In the genomic region with DNA sequence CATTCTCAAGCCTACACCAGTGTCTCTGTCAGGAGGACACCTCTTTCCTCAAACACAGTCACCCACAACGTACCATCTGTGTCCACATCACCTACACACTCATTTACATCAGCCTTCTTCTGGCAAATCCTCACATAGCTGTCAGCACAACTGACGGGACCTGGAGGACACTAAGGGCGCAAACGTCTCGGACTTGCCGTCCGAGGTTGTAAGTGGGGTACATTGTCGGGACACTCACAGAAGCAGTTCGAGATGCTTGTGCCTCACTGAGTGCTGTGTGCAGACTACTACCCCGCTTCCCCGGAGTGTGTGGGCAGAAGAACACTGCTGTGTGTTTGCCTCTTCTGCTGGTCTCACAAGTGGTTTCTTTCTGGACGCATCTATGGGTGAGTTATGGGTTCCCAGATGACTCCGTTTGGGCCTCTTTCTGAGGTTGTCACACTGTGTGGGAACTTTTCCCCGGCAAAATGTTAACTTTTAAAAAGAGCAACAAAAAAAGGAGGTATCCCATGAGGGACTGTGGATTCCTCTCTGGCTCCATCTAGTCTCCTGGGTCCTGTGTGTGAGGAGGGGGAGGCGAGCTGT, we compare ENCODE assay signal across 8 mouse cellular contexts. TPM values are rescaled to one million over a fixed set of nuclear protein-coding genes. Genes with fewer than 3 reads are reported as not detected.
DNase-seq lines count a peak whose midpoint lies in the region; ATAC-seq and TF ChIP-seq lines count a peak whose summit lies in the region.

No protein-coding gene starts in this region.

- H3K4me3 ChIP-seq in kidney, adult 2 months (ENCODE audit: insufficient read depth, low read depth, low read length) = peak overlapping the region; percentile 14; the same call in 1 of the 2 replicates
- H3K4me3 ChIP-seq in intestine, postnatal 0 days (ENCODE audit: low read depth, low read length) = no peak overlapping the region
- no peak overlapping the region for H3K4me3 ChIP-seq in lung, adult 2 months (replicated peaks; ENCODE audit: extremely low read depth, low read depth, low read length)

- peaks cover 40% of the 10 kb centered on the region for H3K4me1 ChIP-seq in kidney, adult 2 months (ENCODE audit: control insufficient read depth, insufficient read depth, low read length)
- H3K4me1 ChIP-seq in intestine, postnatal 0 days (replicated peaks; ENCODE audit: control insufficient read depth, insufficient read depth, low read length) = peaks cover 19% of the 10 kb centered on the region
- H3K4me1 ChIP-seq in lung, adult 2 months (ENCODE audit: control insufficient read depth, insufficient read depth, low read length) = peaks cover 5% of the 10 kb centered on the region

- no peaks in the 10 kb centered on the region for H3K36me3 ChIP-seq in kidney, adult 2 months (ENCODE audit: control insufficient read depth, insufficient read depth, low read length)
- H3K36me3 ChIP-seq in intestine, postnatal 0 days (ENCODE audit: control insufficient read depth, insufficient read depth) = no peaks in the 10 kb centered on the region; the same call in 1 of the 2 replicates

- TF ChIP-seq CTCF in kidney, adult 2 months (conservative IDR thresholded peaks at IDR 0.05; ENCODE audit: insufficient read depth, insufficient read length, low read depth, low read length) = no peak
- TF ChIP-seq CTCF in intestine, postnatal 0 days (IDR thresholded peaks at IDR 0.05; ENCODE audit: low read depth) = no peak
- no peak for TF ChIP-seq CTCF in lung, adult 2 months (IDR thresholded peaks at IDR 0.05; ENCODE audit: insufficient read depth, low read length)

- H3K9me3 ChIP-seq in intestine, postnatal 0 days (ENCODE audit: control insufficient read depth) = no peaks in the 10 kb centered on the region

- H3K4me2 ChIP-seq in intestine, postnatal 0 days (replicated peaks; ENCODE audit: low read depth) = peak overlapping the region; percentile 51

- no peak for DNase-seq in kidney, adult 2 months
- no peak for DNase-seq in kidney, postnatal 10 days
- DNase-seq in right cerebral cortex, postnatal 25 days = peak; percentile 51
- no peak for DNase-seq in right cerebral cortex, postnatal 10 days (ENCODE audit: low spot score in 2 of 2)
- no peak for DNase-seq in thymus, postnatal 25 days
- DNase-seq in lung, adult 2 months = no peak

- TF ChIP-seq POLR2A in kidney, adult 2 months (IDR thresholded peaks at IDR 0.05; ENCODE audit: low read depth, low read length) = no peak
- no peak for TF ChIP-seq POLR2A in lung, adult 2 months (IDR thresholded peaks at IDR 0.05; ENCODE audit: borderline replicate concordance, extremely low read depth, low read depth, low read length)

- peak overlapping the region; percentile 57 for H3K27ac ChIP-seq in kidney, adult 2 months (ENCODE audit: insufficient read depth, low read depth, low read length)
- H3K27ac ChIP-seq in intestine, postnatal 0 days (ENCODE audit: low read depth, low read length) = peak overlapping the region; percentile 60

- H3K27me3 ChIP-seq in kidney, adult 2 months (replicated peaks; ENCODE audit: control insufficient read depth, insufficient read depth, low read length) = no peaks in the 10 kb centered on the region
- H3K27me3 ChIP-seq in intestine, postnatal 0 days (replicated peaks; ENCODE audit: control insufficient read depth, insufficient read depth, low read length) = no peaks in the 10 kb centered on the region

- ATAC-seq in intestine, postnatal 0 days = no peak
- no peak for ATAC-seq in erythroid progenitor cell, adult 5-6 weeks (replicated peaks; ENCODE audit: low FRiP score, poor library complexity, severe bottlenecking)

- 0 out of 2 replicates have a peak overlapping the region, but pooled peaks have one; percentile 26 for H3K9ac ChIP-seq in intestine, postnatal 0 days (ENCODE audit: low read depth, low read length)

- WGBS in kidney, adult 2 months = 57% methylated on average over 15 of the region's 15 CpGs
- WGBS in intestine, postnatal 0 days = 45% methylated on average over 15 of the region's 15 CpGs
- 67% methylated on average over 15 of the region's 15 CpGs for WGBS in lung, adult 2 months

RNA-seq across cellular contexts. Expression of a gene that starts 15.2 kb away (rescaled TPM):
- 57.9 and 67.6 TPM in 2 replicates for polyA plus RNA-seq in kidney, adult 2 months (2012; rRNA removed)
- polyA plus RNA-seq in intestine, postnatal 0 days (2015; fragmentation: Nextera tagmentation; extraction: Ambion mirVana) = 5.7 and 7.5 TPM in 2 replicates
- 1.8 and 4.6 TPM in 2 replicates for total RNA-seq in erythroid progenitor cell, adult 5-6 weeks (2015; ENCODE audit: low replicate concordance)
- total RNA-seq in erythroid progenitor cell, adult 5-6 weeks (2017; ENCODE audit: low replicate concordance) = 2.4 and 3.4 TPM in 2 replicates
- polyA plus RNA-seq in lung, adult 2 months (2012; rRNA removed) = 19.5 and 20.4 TPM in 2 replicates
